Comparison of ENCODE assay signal across 12 mouse cellular contexts in genomic region chr1:52230404-52230803, GRCm38 (mm10). TPM values are rescaled to one million over a fixed set of nuclear protein-coding genes. Genes with fewer than 3 reads are reported as not detected.
DNase-seq lines count a peak whose midpoint lies in the region; ATAC-seq and TF ChIP-seq lines count a peak whose summit lies in the region.
"Had no signal": no experiment of that assay in that cellular context is flagged by ENCODE, and none has a peak within 500 bp of the region (broad histone marks: within the 10 kb centered on the region; RNA-seq: fewer than 3 reads in every experiment).

No protein-coding gene starts in this region.

- no peak for ATAC-seq in forebrain, embryonic 12.5 days (ENCODE audit: low FRiP score)
- no peak for ATAC-seq in kidney, postnatal 0 days (replicated peaks; ENCODE audit: low FRiP score, low read depth)
- ATAC-seq in forebrain, postnatal 0 days = no peak
- no peak for ATAC-seq in midbrain, embryonic 15.5 days (replicated peaks)
- ATAC-seq: activated CD4-positive, CD25-positive, alpha-beta regulatory T cell, adult 4 months had no signal

- no peak overlapping the region for H3K4me3 ChIP-seq in forebrain, embryonic 12.5 days (replicated peaks)
- no peak overlapping the region for H3K4me3 ChIP-seq in forebrain, embryonic 10.5 days
- no peak overlapping the region for H3K4me3 ChIP-seq in kidney, postnatal 0 days (replicated peaks; ENCODE audit: low read depth, low read length)
- no peak overlapping the region for H3K4me3 ChIP-seq in forebrain, postnatal 0 days (ENCODE audit: low read depth, low read length)
- H3K4me3 ChIP-seq in midbrain, embryonic 15.5 days = 0 out of 2 replicates have a peak overlapping the region, but pooled peaks have one; percentile 6

- no peaks in the 10 kb centered on the region for H3K36me3 ChIP-seq in forebrain, embryonic 12.5 days (replicated peaks)
- H3K36me3 ChIP-seq in forebrain, embryonic 10.5 days (replicated peaks) = no peaks in the 10 kb centered on the region
- H3K36me3 ChIP-seq in kidney, postnatal 0 days (ENCODE audit: insufficient read depth, low read length) = no peaks in the 10 kb centered on the region
- H3K36me3 ChIP-seq in forebrain, postnatal 0 days (ENCODE audit: insufficient read depth) = no peaks in the 10 kb centered on the region
- no peaks in the 10 kb centered on the region for H3K36me3 ChIP-seq in midbrain, embryonic 15.5 days (replicated peaks)
- H3K36me3 ChIP-seq: limb, embryonic 15.5 days had no signal

- H3K4me2 ChIP-seq in forebrain, embryonic 12.5 days = 0 out of 2 replicates have a peak overlapping the region, but pooled peaks have one; percentile 71
- peak overlapping the region; percentile 81 for H3K4me2 ChIP-seq in kidney, postnatal 0 days (ENCODE audit: low read length)
- H3K4me2 ChIP-seq in forebrain, postnatal 0 days (ENCODE audit: low read depth) = peak overlapping the region; percentile 79; the same call in 1 of the 2 replicates
- peak overlapping the region; percentile 81; the same call in 1 of the 2 replicates for H3K4me2 ChIP-seq in midbrain, embryonic 15.5 days

- H3K27ac ChIP-seq in forebrain, embryonic 12.5 days = no peak overlapping the region
- H3K27ac ChIP-seq in forebrain, embryonic 10.5 days = no peak overlapping the region
- no peak overlapping the region for H3K27ac ChIP-seq in kidney, postnatal 0 days
- no peak overlapping the region for H3K27ac ChIP-seq in forebrain, postnatal 0 days (ENCODE audit: low read depth, low read length)
- H3K27ac ChIP-seq in midbrain, embryonic 15.5 days = no peak overlapping the region
- H3K27ac ChIP-seq: limb, embryonic 15.5 days had no signal

- H3K9ac ChIP-seq in forebrain, embryonic 12.5 days = no peak overlapping the region
- H3K9ac ChIP-seq in kidney, postnatal 0 days (ENCODE audit: low read depth, low read length) = no peak overlapping the region
- H3K9ac ChIP-seq in forebrain, postnatal 0 days = no peak overlapping the region
- H3K9ac ChIP-seq in midbrain, embryonic 15.5 days = no peak overlapping the region
- H3K9ac ChIP-seq: limb, embryonic 15.5 days had no signal

- H3K4me1 ChIP-seq in forebrain, embryonic 12.5 days = peaks cover 15% of the 10 kb centered on the region
- peaks cover 32% of the 10 kb centered on the region for H3K4me1 ChIP-seq in forebrain, embryonic 10.5 days
- H3K4me1 ChIP-seq in kidney, postnatal 0 days (replicated peaks; ENCODE audit: insufficient read depth, low read length) = peaks cover 6% of the 10 kb centered on the region; the same call in 1 of the 2 replicates
- peaks cover 11% of the 10 kb centered on the region for H3K4me1 ChIP-seq in forebrain, postnatal 0 days (ENCODE audit: insufficient read depth)
- peaks cover 20% of the 10 kb centered on the region for H3K4me1 ChIP-seq in midbrain, embryonic 15.5 days

- no peaks in the 10 kb centered on the region for H3K27me3 ChIP-seq in forebrain, embryonic 12.5 days
- peaks cover 12% of the 10 kb centered on the region for H3K27me3 ChIP-seq in forebrain, embryonic 10.5 days (ENCODE audit: poor library complexity, severe bottlenecking)
- H3K27me3 ChIP-seq in kidney, postnatal 0 days (ENCODE audit: insufficient read depth, low read length) = no peaks in the 10 kb centered on the region
- no peaks in the 10 kb centered on the region for H3K27me3 ChIP-seq in forebrain, postnatal 0 days (ENCODE audit: insufficient read depth, low read length)
- H3K27me3 ChIP-seq in midbrain, embryonic 15.5 days (replicated peaks) = no peaks in the 10 kb centered on the region; the same call in 1 of the 2 replicates
- H3K27me3 ChIP-seq: limb, embryonic 15.5 days had no signal

- H3K9me3 ChIP-seq in forebrain, embryonic 12.5 days = no peaks in the 10 kb centered on the region
- H3K9me3 ChIP-seq in forebrain, embryonic 10.5 days = no peaks in the 10 kb centered on the region
- no peaks in the 10 kb centered on the region for H3K9me3 ChIP-seq in kidney, postnatal 0 days (replicated peaks; ENCODE audit: low read length)
- no peaks in the 10 kb centered on the region for H3K9me3 ChIP-seq in forebrain, postnatal 0 days (ENCODE audit: low read length)
- H3K9me3 ChIP-seq in midbrain, embryonic 15.5 days = no peaks in the 10 kb centered on the region
- H3K9me3 ChIP-seq: limb, embryonic 15.5 days had no signal

- TF ChIP-seq CTCF in kidney, postnatal 0 days (IDR thresholded peaks at IDR 0.05; ENCODE audit: low read depth) = no peak
- no peak for TF ChIP-seq CTCF in forebrain, postnatal 0 days (IDR thresholded peaks at IDR 0.05; ENCODE audit: low read depth)

- no peak for DNase-seq in forebrain, embryonic 10.5 days (ENCODE audit: extremely low spot score, low spot score)
- DNase-seq in kidney, postnatal 0 days (ENCODE audit: low spot score) = no peak
- DNase-seq in kidney, postnatal 14 days = no peak
- DNase-seq in forebrain, postnatal 0 days = no peak
- no peak for DNase-seq in adipocyte (ENCODE audit: low spot score)
- DNase-seq in lung, postnatal 25 days (ENCODE audit: low spot score) = no peak
- DNase-seq: B cell, adult 2 months; kidney, adult 11 months had no signal

- 69% methylated on average over 1 of the region's 1 CpGs for WGBS in forebrain, embryonic 12.5 days
- WGBS in forebrain, embryonic 10.5 days = 75% methylated on average over 1 of the region's 1 CpGs
- 74% methylated on average over 1 of the region's 1 CpGs for WGBS in kidney, postnatal 0 days
- 71% methylated on average over 1 of the region's 1 CpGs for WGBS in forebrain, postnatal 0 days
- WGBS in midbrain, embryonic 15.5 days = 85% methylated on average over 1 of the region's 1 CpGs

RNA-seq across cellular contexts. Expression of gene Gls, which starts 2.6 kb away (rescaled TPM):
- 37.8 and 40.6 TPM in 2 replicates for polyA plus RNA-seq in forebrain, embryonic 12.5 days (2016; fragmentation: Nextera tagmentation; extraction: Ambion mirVana)
- 14.6 and 16.0 TPM in 2 replicates for polyA plus RNA-seq in forebrain, embryonic 10.5 days (2016; fragmentation: Nextera tagmentation; extraction: Ambion mirVana)
- 32.0 TPM in 2 replicates for polyA plus RNA-seq in kidney, postnatal 0 days (2015; fragmentation: Nextera tagmentation; extraction: Ambion mirVana)
- total RNA-seq in forebrain, postnatal 0 days (2014; rRNA removed) = 238 and 254 TPM in 2 replicates
- 17.2 and 27.9 TPM in 2 replicates for polyA plus RNA-seq in forebrain, postnatal 0 days (2015; fragmentation: Nextera tagmentation; extraction: Ambion mirVana)
- 35.7 and 38.9 TPM in 2 replicates for polyA plus RNA-seq in midbrain, embryonic 15.5 days (2015; fragmentation: Nextera tagmentation; extraction: Ambion mirVana)
